Mouse (Mus musculus): Measurements from ENCODE around the gene Scoc. TPM values are rescaled to one million over a fixed set of nuclear protein-coding genes. Genes with fewer than 3 reads are reported as not detected.
A peak's percentile ranks its signal among the peaks of the same experiment; 100 is the strongest.

Scoc gene
- total and polyA plus RNA-seq, 2 experiments from 2014 or later = 179 to 441 TPM

- TF ChIP-seq CTCF (IDR thresholded peaks at IDR 0.05; ENCODE audit: low read depth) = no peak
- H3K9me3 ChIP-seq (ENCODE audit: low read length) = no peaks in the 10 kb centered on the region
- no peak overlapping the region for H3K27ac ChIP-seq
- no peak overlapping the region for H3K4me2 ChIP-seq (ENCODE audit: low read depth, low read length)
- H3K9ac ChIP-seq (replicated peaks; ENCODE audit: low read length) = no peak overlapping the region
- DNase-seq (ENCODE audit: low spot score) = no peak
- H3K4me1 ChIP-seq (ENCODE audit: insufficient read depth, low read length) = no peaks in the 10 kb centered on the region
- peaks cover 5% of the 10 kb centered on the region; the same call in 1 of the 2 replicates for H3K36me3 ChIP-seq (ENCODE audit: insufficient read depth, low read length)
- no peak overlapping the region for H3K4me3 ChIP-seq (ENCODE audit: low read length)
- no peak for ATAC-seq
- no peaks in the 10 kb centered on the region for H3K27me3 ChIP-seq (ENCODE audit: insufficient read depth, low read length)
- WGBS = 63% methylated on average over 13 of the region's 13 CpGs
These were observed 35.0 kb downstream of the Scoc start for GRCm38 (mm10) chr8:83423032-83423825.

- Histone ChIP-seq H3K36me3 (ENCODE audit: insufficient read depth, low read length) (no peaks in the 10 kb centered on the region), H3K27ac (no peak overlapping the region), H3K9me3 (ENCODE audit: low read length) (no peaks in the 10 kb centered on the region), H3K9ac (replicated peaks; ENCODE audit: low read length) (no peak overlapping the region), H3K4me1 (ENCODE audit: insufficient read depth, low read length) (no peaks in the 10 kb centered on the region), H3K4me2 (ENCODE audit: low read depth, low read length) (no peak overlapping the region), H3K4me3 (ENCODE audit: low read length) (no peak overlapping the region), H3K27me3 (ENCODE audit: insufficient read depth, low read length) (no peaks in the 10 kb centered on the region)
- no peak for DNase-seq (ENCODE audit: low spot score)
- no peak for ATAC-seq
- no peak for TF ChIP-seq CTCF (IDR thresholded peaks at IDR 0.05; ENCODE audit: low read depth)
- WGBS = 100% methylated on average over 1 of the region's 1 CpGs
These were observed 36.8 kb downstream of the Scoc start for GRCm38 (mm10) chr8:83421354-83421753.

GRCm38 (mm10) chr8:83418805-83419516, 39.2 kb downstream of the Scoc start:
- Histone ChIP-seq H3K36me3 (ENCODE audit: insufficient read depth, low read length) (no peaks in the 10 kb centered on the region), H3K9ac (replicated peaks; ENCODE audit: low read length) (no peak overlapping the region), H3K4me2 (ENCODE audit: low read depth, low read length) (no peak overlapping the region), H3K4me1 (ENCODE audit: insufficient read depth, low read length) (no peaks in the 10 kb centered on the region), H3K4me3 (ENCODE audit: low read length) (no peak overlapping the region), H3K9me3 (ENCODE audit: low read length) (no peaks in the 10 kb centered on the region), H3K27me3 (ENCODE audit: insufficient read depth, low read length) (no peaks in the 10 kb centered on the region), H3K27ac (no peak overlapping the region)
- no peak for DNase-seq (ENCODE audit: low spot score)
- no peak for ATAC-seq
- WGBS = 92% methylated on average over 11 of the region's 11 CpGs
- TF ChIP-seq CTCF (IDR thresholded peaks at IDR 0.05; ENCODE audit: low read depth) = no peak

- DNase-seq (ENCODE audit: low spot score) = no peak
- WGBS = 86% methylated on average over 6 of the region's 6 CpGs
- no peak overlapping the region for H3K27ac ChIP-seq
These were observed 40.2 kb downstream of the Scoc start for GRCm38 (mm10) chr8:83417970-83418369.

GRCm38 (mm10) chr8:83416878-83417277, 41.3 kb downstream of the Scoc start:
- Histone ChIP-seq H3K27me3 (ENCODE audit: insufficient read depth, low read length) (no peaks in the 10 kb centered on the region), H3K9me3 (ENCODE audit: low read length) (no peaks in the 10 kb centered on the region), H3K4me3 (ENCODE audit: low read length) (no peak overlapping the region), H3K4me1 (ENCODE audit: insufficient read depth, low read length) (no peaks in the 10 kb centered on the region), H3K9ac (replicated peaks; ENCODE audit: low read length) (no peak overlapping the region), H3K27ac (no peak overlapping the region), H3K4me2 (ENCODE audit: low read depth, low read length) (no peak overlapping the region), H3K36me3 (ENCODE audit: insufficient read depth, low read length) (no peaks in the 10 kb centered on the region)
- DNase-seq (ENCODE audit: low spot score) (no peak), ATAC-seq (no peak)
- no peak for TF ChIP-seq CTCF (IDR thresholded peaks at IDR 0.05; ENCODE audit: low read depth)
- 97% methylated on average over 15 of the region's 15 CpGs for WGBS

More at GRCm38 (mm10) chr8:83417970-83418369, 40.2 kb downstream of the Scoc start:
- TF ChIP-seq CTCF (IDR thresholded peaks at IDR 0.05; ENCODE audit: low read depth) = no peak
- Histone ChIP-seq H3K27me3 (ENCODE audit: insufficient read depth, low read length) (no peaks in the 10 kb centered on the region), H3K9ac (replicated peaks; ENCODE audit: low read length) (no peak overlapping the region), H3K36me3 (ENCODE audit: insufficient read depth, low read length) (no peaks in the 10 kb centered on the region), H3K4me2 (ENCODE audit: low read depth, low read length) (no peak overlapping the region), H3K9me3 (ENCODE audit: low read length) (no peaks in the 10 kb centered on the region), H3K4me3 (ENCODE audit: low read length) (no peak overlapping the region), H3K4me1 (ENCODE audit: insufficient read depth, low read length) (no peaks in the 10 kb centered on the region)
- ATAC-seq = no peak

GRCm38 (mm10) chr8:83408496-83408895, 49.7 kb downstream of the Scoc start:
- no peaks in the 10 kb centered on the region for H3K36me3 ChIP-seq (ENCODE audit: insufficient read depth, low read length)
- no peak overlapping the region for H3K4me3 ChIP-seq (ENCODE audit: low read length)
- no peaks in the 10 kb centered on the region for H3K27me3 ChIP-seq (ENCODE audit: insufficient read depth, low read length)
- DNase-seq (ENCODE audit: low spot score) (no peak), ATAC-seq (no peak)
- WGBS = 83% methylated on average over 7 of the region's 7 CpGs
- H3K9ac ChIP-seq (replicated peaks; ENCODE audit: low read length) = no peak overlapping the region
- H3K27ac ChIP-seq = no peak overlapping the region
- H3K4me2 ChIP-seq (ENCODE audit: low read depth, low read length) = no peak overlapping the region
- no peak for TF ChIP-seq CTCF (IDR thresholded peaks at IDR 0.05; ENCODE audit: low read depth)
- H3K4me1 ChIP-seq (ENCODE audit: insufficient read depth, low read length) = no peaks in the 10 kb centered on the region
- no peaks in the 10 kb centered on the region for H3K9me3 ChIP-seq (ENCODE audit: low read length)

GRCm38 (mm10) chr8:83406836-83407235, 51.4 kb downstream of the Scoc start:
- ATAC-seq (no peak), DNase-seq (ENCODE audit: low spot score) (peak; percentile 23)
- no peaks in the 10 kb centered on the region for H3K9me3 ChIP-seq (ENCODE audit: low read length)
- WGBS = 43% methylated on average over 6 of the region's 6 CpGs
- H3K4me1 ChIP-seq (ENCODE audit: insufficient read depth, low read length) = no peaks in the 10 kb centered on the region
- H3K4me2 ChIP-seq (ENCODE audit: low read depth, low read length) = no peak overlapping the region
- H3K27me3 ChIP-seq (ENCODE audit: insufficient read depth, low read length) = no peaks in the 10 kb centered on the region
- H3K9ac ChIP-seq (replicated peaks; ENCODE audit: low read length) = no peak overlapping the region
- no peak overlapping the region for H3K27ac ChIP-seq
- H3K4me3 ChIP-seq (ENCODE audit: low read length) = no peak overlapping the region
- H3K36me3 ChIP-seq (ENCODE audit: insufficient read depth, low read length) = no peaks in the 10 kb centered on the region
- TF ChIP-seq CTCF (IDR thresholded peaks at IDR 0.05; ENCODE audit: low read depth) = peak; percentile 57

Data from hindbrain, postnatal 0 days (tissue).